Mouse (Mus musculus) thymus, postnatal 36 days (tissue): ENCODE data around the gene E330009J07Rik.
A peak's percentile ranks its signal among the peaks of the same experiment; 100 is the strongest.

ENCODE experiments used
- DNase-seq, 2 experiments: peaks; one replicate each; pipeline ENCODE4 v3.0.0; 2022; ENCODE audit warnings: mixed read lengths in 2 of 2

Gene E330009J07Rik

DNA sequence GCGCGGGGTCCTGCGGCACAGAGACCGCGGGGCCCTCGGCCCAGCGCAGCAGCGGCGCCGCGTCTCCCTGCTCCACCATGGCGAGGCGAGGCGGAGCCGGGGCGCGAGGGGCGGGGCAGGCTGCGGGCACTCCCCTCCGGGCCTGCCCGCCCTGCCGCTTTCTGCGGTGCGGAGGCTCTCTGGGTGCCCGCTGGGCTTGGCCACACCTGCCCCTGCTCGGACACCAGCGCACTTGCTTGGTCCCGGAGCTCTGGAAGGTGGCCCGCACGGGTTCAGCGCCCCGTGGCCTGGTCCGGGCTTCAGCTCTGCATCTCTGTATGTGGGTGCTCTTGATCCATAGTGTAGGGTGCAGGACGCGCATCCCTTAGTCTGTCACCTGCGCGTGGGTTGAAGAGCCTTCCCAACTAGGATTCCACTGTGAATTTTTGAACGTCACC is at the start of gene E330009J07Rik:
Gene E330009J07Rik, minus strand, starts transcription at position 89 of the 437 bp plus-strand sequence.
- DNase-seq: peak; percentile 86

DNA sequence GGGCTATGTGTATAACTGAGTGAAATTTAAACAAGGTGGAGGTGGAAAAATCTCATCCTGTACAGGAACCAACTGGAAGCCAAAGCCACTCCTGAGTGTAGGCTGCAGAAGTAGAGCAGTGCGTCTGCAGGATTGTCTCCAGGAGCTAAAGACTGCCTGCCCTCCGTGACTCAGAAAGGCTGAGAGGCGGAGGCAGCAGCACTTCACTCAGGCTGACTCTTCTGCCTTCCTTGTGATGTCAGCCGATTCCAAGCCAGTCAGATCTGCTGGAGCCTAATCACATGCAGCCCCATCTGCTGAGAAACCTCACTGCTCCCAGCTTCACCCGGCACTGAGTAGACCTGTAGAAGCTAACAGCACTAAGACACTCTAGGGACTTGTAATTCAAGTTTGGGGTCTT is 46.4 kb upstream of the E330009J07Rik start:
- no peak for DNase-seq

DNA sequence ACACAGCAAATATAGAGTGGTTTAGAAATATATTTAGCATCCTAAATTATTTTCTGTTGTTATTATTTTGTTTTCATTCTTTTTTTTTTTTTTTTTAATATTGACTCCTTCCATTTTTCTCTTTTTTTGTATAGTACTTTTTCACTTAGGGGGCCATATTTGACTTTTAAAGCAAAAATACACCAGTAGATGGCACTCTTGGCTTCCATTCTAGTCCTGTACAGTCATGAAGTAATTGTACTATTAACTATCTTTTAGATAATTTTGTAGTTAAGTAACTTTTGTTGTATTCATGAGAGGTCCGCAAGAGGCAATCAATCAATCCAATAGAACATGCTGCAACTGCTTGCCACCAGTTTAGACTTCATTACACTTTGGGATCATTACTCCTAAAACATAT is 43.8 kb upstream of the E330009J07Rik start:
- DNase-seq: no peak

DNA sequence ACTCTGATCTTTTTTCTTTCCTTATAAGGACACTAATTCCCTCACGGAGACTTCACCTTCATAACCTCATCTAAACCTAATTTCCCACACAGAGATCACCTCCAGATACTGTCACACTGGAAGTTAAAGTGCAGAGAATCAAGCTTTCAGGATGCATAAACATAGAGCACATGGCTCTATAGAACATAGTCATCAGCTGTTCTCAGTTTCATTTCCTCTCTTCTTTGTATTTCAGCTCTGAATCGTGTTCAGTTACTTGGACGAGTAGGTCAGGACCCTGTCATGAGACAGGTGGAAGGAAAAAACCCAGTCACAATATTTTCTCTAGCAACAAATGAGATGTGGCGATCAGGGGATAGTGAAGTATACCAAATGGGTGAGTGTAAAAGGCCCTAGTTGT is 40.2 kb upstream of the E330009J07Rik start:
- DNase-seq: no peak

DNA sequence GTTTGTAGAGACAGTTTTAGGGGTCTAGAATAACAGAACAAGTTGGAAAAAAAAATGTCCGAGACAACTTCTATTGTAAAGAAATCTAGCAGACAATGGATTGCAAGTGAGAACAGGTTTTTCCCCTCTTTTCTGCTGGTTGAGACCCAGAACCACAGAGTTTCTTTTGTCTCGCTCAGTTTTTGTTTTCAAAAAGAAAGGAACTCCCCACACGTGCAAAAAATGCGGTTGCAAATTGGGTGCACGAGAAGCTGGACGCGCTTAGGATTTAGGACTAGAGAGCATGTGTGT is 35.7 kb upstream of the E330009J07Rik start:
- DNase-seq: no peak

DNA sequence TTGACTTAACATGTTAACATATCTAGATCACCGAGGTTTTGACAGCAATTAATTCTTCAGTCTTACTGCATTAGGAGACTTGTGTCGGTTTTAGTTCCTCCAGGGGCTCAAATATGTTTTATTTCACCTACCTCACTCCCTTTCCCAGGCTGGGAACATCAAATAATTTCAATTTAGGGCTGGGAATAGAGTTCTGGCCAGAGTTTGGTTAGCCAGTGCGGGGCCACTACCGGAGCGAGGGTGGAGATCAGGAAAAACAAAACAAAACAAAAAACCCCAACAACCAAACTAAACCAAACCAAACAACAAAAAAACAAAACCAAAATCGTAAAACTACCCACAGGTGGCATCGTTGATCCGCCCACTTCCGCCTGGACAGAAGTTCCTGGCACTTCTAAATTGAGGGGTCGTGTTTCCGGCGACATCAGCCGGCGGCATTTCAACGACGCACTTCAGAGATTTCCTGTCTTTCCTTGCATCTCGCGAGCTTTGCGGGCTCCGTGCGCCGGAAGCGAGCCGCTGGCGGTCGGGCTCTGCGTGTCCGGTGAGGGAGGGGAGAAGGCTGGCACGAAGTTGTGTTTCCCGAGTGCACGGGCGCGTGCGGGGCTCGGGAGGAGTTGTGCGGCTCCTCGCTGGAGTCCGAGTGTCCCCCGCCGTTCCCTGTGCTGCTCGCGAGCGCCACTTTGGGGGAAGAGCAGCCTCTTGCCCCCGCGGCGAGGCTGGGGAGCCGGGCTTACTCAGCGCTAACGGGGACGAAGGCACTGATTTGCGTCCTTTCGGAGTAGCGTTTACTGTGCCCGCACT is 35.2 kb upstream of the E330009J07Rik start, which contains the start of gene Ssbp1:
Gene Ssbp1, plus strand, starts transcription at position 437 of the 804 bp plus-strand sequence.
- peak; percentile 90 to 93 for DNase-seq

DNA sequence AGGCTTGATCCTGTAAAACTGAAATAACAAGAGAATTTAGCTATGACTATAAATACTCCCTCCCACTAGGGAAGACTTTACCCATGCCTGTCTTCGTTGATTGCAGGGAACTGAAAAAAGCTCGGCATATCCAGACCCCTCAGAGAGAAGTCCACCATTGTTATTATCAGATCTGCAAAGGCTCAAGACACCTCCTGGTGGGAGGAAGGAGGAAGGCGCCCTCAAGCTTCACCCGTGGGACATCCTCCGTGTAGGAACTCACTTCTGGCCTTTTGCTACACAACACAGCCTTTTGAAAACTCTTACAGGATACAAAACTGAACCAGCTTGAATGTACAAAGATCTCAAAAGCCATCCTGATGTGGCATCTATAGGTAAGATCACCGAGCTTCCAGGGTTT is 29.8 kb upstream of the E330009J07Rik start:
- peak; percentile 9 to 16 for DNase-seq

DNA sequence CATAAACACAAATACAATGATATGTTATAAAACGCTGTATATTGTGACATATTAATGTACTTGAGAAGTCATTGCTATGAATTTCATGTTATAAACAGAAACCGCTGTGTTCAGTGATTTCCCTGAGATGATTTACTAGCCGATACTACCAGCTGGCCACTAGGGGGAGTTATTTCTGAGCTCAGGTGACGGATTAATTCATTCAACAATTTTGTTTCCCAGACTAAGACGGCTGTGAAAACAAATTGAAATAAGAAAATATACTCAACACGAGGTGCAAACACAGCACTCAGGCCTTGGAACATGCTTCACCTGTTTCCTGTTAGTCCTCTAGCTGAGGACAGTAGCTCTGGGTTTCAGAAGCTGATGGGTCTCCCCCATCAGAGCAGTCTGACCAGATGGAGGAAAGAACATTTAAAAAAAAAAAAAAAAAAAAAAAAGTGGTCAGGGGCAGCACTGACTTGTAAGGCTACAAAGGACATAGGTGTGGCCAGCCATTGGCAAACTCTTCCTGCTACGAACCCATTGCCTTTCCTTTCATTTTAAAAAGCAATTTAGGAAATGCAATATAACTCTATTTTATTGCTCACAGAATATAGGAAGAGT is 18.6 kb upstream of the E330009J07Rik start:
- no peak for DNase-seq

DNA sequence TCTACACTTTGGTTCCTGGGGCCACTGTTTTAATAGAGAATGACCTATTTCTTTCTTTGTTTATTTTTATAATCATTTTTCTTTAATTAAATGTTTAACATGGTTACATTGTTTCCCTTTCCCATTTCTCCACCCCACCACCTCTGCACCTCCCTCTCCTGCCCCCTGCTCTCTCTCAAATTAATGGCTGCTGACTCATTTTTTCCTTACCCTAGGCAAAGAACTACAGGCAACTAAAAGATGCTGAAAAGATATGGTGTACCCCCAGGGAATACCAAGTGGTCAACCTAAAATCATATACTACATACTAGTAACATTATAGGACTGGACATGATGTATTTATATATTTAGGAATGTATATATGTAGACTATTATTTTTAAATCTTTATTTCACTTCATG is 12.7 kb upstream of the E330009J07Rik start:
- DNase-seq: no peak

DNA sequence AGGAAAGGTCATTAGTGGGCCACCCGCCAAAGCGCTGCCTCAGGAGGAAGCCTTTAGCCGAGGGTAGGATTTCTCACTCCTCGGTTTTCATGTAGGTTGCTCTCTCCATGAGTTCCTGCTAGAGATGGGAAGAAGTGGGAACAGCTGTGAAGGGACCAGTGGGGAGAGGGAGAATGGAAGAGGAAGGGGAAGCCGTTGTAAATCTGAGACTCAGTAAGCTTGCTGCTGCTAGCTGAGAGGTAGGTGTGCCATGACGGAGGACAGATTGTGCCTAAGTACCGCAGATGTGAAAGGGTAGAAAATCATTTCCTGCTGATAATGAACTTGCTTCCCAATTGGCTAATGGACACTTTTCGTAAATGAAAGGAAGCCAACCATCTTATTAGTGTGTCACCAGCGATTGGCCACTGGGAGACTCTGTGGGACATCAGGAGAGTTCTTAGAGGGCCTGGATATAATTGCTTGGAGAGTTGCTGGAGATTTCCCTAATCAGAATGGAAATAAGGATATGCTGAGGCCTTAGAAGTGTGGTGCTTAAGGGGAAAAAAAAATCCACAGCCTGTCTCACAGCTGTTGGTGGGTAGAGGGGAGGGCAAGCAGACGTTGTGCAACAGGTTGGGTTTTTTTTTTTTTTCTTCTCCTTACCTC is 7.5 kb upstream of the E330009J07Rik start:
- no peak for DNase-seq

DNA sequence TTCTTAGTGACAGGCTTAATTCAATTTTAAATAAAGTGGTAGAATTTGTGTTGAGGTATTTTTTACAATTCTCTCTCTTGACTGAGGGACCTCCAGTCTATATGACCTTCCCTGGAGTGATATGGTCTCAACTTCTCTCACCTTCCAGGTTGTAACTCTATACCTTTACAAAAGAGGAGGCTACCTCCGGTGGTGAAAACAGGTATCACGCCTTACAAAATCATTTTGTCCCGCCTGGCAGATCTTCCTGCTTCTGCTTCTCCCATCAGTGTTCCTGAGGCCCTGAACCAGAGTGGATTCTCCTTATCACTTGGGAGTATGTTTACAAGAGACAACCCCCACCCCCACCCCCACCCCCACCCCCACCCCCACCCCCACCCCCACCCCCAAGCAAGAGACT is 5.8 kb upstream of the E330009J07Rik start:
- no peak for DNase-seq

DNA sequence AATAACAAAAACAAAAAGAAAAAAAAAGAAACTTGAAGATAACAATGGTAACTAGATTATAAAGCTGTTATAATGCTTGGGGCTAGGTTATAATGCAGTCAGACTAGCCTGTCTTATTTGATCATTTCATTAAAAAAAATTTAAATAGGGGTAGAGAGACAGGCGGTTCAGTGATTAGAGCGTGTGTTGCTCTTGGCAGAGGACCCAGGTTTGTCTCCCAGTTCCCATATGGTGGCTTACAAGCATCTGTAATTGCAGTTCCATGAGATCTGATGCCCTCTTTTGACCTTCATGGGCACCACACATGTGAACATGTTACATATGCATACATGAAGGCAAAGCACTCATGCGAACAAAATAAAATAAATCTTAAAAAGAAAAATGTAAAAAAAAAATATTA is 5.3 kb upstream of the E330009J07Rik start:
- no peak for DNase-seq

DNA sequence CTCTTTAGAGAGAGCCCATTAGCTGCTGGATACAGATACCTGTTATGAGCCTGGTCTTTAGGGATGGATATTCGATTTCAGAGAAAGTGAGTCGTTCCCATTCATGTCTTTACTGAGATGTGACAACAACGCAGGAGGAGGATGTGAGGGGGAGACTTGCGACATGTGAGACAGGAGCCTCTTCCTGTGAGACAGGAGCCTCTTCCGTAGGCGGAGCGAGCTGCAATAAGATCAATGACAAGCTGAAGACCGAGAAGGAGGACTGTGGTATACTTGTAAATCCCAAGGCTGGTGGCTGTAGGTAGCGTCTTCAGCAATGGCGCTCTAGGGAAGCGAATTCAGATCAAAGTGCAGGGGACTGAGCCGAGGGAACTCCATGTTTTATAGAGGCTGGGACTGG is 3.8 kb upstream of the E330009J07Rik start:
- peak; percentile 24 to 48 for DNase-seq

DNA sequence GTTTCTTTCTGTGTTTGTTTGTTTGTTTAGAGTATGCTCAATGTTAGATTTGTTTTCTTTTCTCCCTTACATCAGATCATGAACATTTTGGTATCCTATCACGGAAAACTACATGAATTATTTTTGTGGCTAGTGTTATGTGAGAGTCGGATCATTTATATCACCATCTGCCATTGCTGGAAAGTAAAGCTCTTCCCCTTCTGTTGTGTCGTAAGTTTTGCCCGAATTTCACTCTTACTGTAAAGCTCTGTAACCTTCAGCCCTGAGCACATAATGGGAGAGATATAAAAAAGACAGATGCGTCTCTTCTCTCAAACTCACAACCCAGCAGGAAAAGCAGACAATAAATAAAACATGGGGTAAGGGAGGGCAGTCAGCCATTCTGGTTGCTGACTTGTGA is 3.0 kb upstream of the E330009J07Rik start, which contains the start of gene Wee2:
Gene Wee2, plus strand, starts transcription at position 153 of the 400 bp plus-strand sequence.
- DNase-seq: no peak

DNA sequence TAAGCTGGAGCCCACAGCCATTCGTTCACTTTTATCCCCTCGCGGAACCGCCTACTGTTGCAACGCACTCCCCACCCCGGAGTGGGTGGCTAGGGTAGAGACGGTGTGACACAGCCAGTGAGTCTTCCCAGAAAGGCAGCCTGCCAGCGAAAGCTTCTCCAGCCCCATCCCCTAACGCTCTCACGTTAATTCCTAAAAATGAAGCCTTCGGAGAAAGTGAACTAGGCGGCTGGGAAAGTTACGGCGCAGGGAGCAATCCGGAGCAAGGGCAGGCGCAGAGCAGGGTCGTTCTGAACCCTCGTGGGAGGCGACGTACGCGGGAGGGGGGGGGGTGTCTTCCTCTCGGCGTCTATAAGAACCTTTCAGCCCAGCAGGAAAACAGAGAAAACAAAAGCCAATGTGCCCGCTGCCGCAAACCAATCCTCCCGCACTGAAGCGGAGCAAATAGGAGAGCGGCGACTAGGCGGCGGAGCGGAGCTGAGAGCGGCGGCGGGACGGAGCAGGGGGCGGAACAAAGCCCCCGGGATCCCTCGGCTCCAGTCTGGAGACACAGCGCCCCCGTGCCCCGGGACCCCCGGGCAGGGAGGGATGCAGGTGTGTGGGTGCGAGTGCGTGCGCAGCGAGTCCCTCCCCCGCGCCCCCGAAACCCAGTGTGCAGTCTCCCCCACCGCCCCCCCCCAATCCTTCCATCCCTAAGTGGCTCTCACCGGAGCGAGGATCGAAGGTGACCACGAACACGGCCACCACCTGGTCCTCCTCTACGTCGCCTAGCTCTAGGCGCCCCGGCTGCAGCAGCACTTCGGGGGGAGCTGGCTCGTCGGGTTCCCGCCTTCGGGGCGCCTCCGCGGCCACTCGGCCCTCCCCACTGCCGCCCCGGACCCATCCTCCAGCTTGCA is 536 bp downstream of the E330009J07Rik start:
- peak; percentile 74 to 77 for DNase-seq

DNA sequence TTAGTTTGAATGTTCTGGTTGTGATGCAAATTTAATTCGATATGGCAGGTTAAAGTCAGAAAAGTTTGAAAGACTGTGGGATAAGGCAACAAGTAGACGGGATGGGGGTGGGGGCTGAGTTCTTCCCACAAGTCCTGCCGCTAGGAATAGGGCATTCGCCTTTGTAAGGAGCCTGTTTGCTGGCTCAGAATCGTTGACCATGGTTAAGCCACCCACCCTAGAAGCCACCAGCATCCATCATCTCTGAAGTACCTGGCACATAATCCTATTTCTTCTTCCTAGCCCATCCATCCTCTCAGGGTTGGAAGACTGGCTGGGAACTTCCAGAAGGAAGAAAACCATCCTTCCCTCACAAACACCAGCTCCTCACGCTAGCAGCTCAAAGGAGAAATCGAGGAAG is 1.2 kb downstream of the E330009J07Rik start:
- DNase-seq: no peak

DNA sequence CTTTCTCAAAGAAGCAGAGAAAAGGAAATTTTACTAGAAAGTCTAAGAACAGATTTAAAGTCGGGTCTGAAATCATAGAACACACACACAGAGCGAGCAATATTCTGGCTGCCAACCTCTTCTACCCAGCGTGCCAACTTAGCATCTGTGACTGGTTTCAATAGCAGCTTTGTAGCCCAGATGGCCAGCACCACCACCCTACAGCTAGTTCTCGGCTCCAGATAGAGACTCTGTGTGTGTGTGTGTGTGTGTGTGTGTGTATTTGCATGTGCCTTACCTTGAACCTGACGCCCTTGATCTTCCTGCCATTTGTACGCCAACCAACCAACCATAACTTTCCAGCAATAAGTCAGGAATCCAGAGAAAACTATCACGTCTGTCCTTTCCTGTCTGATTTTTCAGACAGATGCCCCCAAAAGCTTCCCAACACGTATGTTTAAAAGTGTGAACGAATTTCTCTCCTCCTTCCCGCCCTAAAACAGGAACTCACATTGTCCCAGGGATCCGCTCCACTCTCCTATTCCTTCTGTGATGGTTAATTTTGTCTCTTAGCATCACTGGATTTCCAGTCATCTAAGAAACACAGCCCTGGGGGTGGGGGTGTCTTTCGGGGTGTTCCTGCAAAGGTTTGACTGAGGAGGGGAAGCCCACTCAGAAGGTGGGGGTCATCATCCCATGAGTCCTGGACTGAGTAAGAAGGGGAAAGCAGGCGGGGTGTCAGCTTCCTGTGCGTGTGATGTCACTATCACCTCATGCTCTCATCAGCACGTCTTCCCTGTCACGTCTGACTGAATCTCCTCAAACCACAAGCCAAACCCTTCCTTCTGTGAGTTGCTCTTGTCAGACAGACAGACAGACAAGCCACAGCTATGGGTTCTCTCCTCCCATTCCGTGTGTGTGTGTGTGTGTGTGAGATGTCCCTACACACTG is 3.3 kb downstream of the E330009J07Rik start:
- no peak for DNase-seq

DNA sequence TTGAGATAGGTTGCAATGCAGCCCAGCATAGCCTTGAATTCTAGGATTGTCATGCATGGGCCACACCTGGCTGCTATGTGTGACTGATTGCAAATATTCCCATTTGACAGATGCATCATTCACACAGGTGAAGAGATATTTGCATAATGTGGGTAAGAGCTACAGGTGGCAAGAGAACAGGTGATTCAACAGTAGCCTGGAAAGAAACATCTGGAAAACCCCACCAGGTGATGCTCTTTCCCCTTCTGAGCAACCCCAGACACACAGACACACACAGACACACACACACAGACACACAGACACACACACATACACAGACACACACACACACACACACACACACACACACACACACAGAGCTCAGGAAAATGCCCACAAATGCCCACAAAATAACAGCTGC is 4.1 kb downstream of the E330009J07Rik start:
- no peak for DNase-seq

DNA sequence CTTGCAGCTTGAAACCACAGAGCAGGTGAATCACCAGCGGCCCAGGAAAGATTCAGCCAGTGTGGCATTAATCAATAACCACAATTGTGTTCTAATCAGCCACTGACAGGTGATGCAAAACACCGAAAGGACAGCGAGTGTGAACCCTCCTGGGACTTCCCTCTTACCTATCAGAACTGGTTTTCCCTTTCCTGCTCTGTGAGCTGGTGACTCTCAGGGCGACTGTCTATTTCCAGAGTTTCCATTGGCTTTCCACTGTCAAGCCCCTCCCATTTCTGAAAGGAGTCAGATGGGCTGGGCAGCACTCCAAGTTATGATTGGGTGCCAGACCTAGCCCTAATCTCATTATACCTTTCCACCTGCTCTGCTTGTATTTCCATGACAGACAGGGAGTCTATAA is 4.6 kb downstream of the E330009J07Rik start:
- DNase-seq: no peak

DNA sequence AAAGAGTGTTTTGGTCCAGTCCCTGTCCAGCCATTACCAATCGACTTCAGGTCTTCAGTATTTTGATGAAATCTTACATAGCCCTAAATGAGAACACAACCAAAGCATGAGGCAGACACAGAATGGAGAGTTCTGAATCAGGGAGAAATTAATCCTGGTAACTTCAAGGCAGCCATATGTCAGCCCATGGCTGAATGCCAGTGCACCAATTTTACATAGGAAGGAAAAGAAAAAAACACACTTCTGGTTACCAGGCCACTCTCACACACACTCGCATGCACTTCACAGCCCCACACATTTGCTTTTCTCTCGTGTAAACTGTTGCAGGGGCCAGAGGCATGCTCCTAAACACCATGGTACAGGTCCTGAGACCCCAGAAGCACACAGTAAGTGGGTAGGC is 5.1 kb downstream of the E330009J07Rik start:
- no peak for DNase-seq

DNA sequence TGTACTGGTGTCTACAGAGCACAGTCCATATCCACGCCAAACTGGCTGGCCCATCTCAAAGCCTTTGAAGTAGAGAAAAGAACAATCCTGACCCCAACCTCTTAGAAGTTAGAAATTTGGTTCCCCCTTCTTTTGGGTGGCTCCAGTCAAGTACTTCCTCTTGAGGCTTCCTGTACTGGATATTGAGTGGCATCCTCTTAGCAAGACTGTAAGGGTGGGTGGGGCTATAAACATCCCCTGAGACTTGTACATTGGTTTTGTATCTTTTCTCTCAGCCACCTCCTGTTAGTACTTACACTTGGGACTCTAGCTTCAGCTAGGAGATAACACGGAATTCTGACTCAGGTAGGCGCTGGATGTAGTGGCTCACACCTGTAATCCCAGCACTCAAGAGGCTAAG is 5.7 kb downstream of the E330009J07Rik start:
- no peak for DNase-seq

DNA sequence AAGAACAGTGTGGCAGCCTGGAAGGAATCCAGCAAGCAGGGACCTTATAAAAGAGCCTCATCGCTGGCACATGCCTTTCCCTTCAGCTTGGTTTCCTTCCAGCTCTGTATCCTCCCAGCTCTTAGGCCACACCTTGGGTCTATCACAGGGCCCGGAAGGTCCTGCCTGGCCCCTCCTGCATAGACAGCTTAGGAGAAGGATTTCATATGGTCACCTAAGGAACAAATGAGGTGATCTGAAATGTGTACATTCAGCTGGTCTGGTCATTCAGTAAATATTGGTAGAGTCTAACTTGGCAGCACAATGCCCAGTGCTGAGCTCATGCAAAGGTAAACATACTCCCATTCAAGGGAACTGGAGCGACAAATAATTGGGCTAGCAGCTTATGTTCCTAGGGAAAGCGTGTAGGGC is 6.4 kb downstream of the E330009J07Rik start:
- DNase-seq: no peak
